Mouse (Mus musculus) olfactory bulb, adult 2 months (tissue): ENCODE results near the gene Krt88. TPM values are rescaled to one million over a fixed set of nuclear protein-coding genes. Genes with fewer than 3 reads are reported as not detected.

Experiments
- H3K27ac ChIP-seq: fragments of 200-500 bp; 2 replicates; pipeline ENCODE4 v1.5.1; 2012; ENCODE audit warnings: low read depth, low read length; ENCODE audit not compliant: insufficient read depth
- H3K4me1 ChIP-seq: fragments of 200-500 bp; 2 replicates; pipeline ENCODE4 v1.6.1; 2012; ENCODE audit warnings: low read length; ENCODE audit not compliant: control insufficient read depth, insufficient read depth
- H3K4me3 ChIP-seq: fragments of 200-500 bp; 2 replicates; pipeline ENCODE4 v1.5.1; 2012; ENCODE audit warnings: mild to moderate bottlenecking, low read depth, low read length, moderate library complexity; ENCODE audit not compliant: insufficient read depth
- CTCF ChIP-seq: fragments of 200-500 bp; IDR thresholded peaks from 2 replicates; pipeline ENCODE4 v1.5.1; 2012; ENCODE audit warnings: low read depth, mild to moderate bottlenecking, low read length, moderate library complexity; ENCODE audit not compliant: insufficient read depth
- POLR2A ChIP-seq: fragments of 200-500 bp; IDR thresholded peaks from 2 replicates; pipeline ENCODE4 v1.6.1; 2012; ENCODE audit warnings: mild to moderate bottlenecking, low read depth, low read length, moderate library complexity; ENCODE audit not compliant: insufficient read depth
- WGBS: fragments of 180-500 bp; shearing (Covaris S2); methylation state at CpG from one replicate; pipeline ENCODE4 v1.1.7; 2018; 5-methylcytosine and 5-hydroxymethylcytosine counted together
- polyA plus RNA-seq: library from polyadenylated mRNA; stranded (reverse); fragments of >200 nt; gene quantifications from 2 replicates; pipeline ENCODE4 v1.2.4, GENCODE M21; 2012; ENCODE audit warnings: low replicate concordance; ENCODE audit not compliant: missing spikeins, insufficient read depth, insufficient read length

Gene Krt88
- polyA plus RNA-seq, 1 experiment = not detected

DNA sequence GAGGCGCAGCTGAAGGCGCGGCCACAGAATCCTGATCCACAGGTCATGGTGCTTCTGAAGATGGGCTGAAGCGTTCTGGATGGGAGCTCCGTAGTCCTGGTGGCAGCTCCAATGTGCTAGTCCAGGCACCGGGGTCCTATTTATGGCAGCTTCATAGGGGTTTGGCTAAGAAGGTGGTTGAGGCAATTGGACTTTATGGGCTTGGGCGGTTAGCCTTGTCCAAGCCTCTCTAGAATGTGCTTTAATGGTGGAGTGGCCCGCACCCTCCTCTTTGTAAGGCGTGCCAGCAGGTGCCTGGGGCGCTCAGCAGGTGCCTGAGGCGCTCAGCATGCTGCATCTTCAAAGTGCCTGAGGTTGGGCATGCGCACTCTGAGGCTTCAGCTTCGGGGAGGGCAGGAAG lies 16.1 kb downstream of the Krt88 start, which contains the start of gene Krt81:
Gene Krt81, minus strand, starts transcription at position 101 of the 400 bp plus-strand sequence.
- WGBS = 93% methylated on average over 13 of the region's 13 CpGs
- peaks cover 2% of the 10 kb centered on the region; the same call in 1 of the 2 replicates for H3K4me1 ChIP-seq
- H3K27ac ChIP-seq = no peak within 1 kb of the TSS
- TF ChIP-seq CTCF = no peak
- TF ChIP-seq POLR2A = no peak
- no peak within 1 kb of the TSS for H3K4me3 ChIP-seq

DNA sequence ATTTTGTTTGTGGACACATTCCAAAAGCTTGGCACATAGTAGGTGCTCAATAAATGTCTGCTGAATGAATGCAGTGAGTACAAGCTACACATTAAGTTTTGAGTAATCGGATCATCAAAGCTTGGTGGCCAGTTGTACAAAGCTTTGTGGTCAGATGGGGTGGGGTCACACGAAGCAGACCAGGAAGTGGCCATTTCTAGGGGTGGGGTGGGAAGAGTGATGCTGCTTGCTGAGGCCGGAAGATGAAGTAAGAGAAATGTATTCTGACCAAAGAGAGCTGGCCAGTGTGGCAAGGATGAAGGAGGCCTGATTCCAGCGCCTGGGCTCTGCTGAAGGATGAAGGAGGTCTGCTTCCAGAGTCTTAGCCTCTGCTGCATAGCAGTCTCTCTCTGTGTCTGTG lies 21.5 kb downstream of the Krt88 start:
- Histone ChIP-seq H3K4me3 (no peak overlapping the region), H3K27ac (no peak overlapping the region), H3K4me1 (no peaks in the 10 kb centered on the region)
- TF ChIP-seq CTCF (no peak), POLR2A (no peak)
- 89% methylated on average over 4 of the region's 4 CpGs for WGBS

DNA sequence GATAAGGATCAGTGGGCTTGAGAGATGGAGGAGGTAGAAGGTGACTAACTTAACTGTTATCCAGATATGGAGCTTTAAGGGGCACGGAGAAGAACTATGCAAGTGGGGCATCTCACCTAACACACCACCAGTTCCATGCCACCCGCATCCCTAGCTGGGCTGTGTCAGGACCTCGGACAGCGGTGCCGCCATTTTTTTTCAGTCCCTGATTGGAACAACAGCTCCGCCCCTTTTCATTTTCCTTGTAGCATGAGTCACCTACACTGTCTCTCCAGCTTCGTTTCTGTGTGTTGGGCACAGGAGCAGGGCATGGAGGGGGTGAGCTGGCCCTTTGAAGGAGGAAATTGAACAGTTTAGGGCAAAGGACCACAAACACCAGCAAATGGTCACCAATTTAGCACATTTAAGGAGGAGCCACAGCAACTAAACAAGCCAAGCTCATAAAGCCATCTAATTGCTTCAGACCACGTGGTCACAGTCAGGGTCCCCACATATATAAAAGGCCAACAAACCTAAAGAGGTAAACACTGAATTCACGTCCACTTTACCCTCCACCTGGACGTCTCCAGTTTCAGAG lies 25.5 kb downstream of the Krt88 start, which contains the start of gene Krt86:
Gene Krt86, plus strand, starts transcription at position 527 of the 577 bp plus-strand sequence.
- no peaks in the 10 kb centered on the region for H3K4me1 ChIP-seq
- TF ChIP-seq POLR2A (no peak), CTCF (no peak)
- 45% methylated on average over 10 of the region's 10 CpGs for WGBS
- H3K27ac ChIP-seq = no peak within 1 kb of the TSS
- no peak within 1 kb of the TSS for H3K4me3 ChIP-seq

DNA sequence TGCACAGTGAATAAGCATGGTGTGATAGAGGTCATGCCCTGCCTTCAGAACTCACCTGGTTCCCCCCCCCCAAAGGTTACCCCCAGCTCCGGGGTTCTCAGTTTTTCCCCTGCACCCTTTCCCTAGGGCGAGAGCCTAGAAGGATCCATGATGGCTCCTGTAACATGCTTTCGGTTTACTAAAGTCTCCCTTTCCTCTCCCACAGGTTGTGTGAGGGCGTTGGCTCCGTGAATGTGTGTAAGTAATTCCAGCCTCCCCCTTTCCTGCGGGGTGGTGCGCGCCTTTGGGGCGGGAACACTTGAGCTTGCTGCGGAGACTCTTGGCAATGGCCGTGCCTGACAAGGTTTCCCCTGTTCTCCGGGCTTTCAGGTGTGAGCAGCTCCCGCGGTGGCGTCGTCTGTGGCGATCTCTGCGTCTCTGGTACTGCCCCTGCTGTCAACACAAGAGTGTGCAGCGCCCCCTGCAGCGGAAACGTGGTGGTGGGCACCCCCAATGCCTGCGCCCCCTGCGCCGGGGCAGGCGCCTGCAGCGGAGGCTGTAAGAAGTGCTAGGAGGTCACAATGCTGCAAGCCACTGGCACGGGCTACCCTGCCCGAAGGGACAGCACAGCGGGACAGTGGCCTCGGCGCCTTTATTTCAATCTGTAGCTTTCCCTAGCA lies 31.6 kb downstream of the Krt88 start:
- TF ChIP-seq CTCF (peak; percentile 57; the same call in 1 of the 2 replicates), POLR2A (no peak)
- Histone ChIP-seq H3K4me3 (peak overlapping the region; percentile 15), H3K4me1 (peaks cover 10% of the 10 kb centered on the region), H3K27ac (no peak overlapping the region)
- 6% methylated on average over 31 of the region's 31 CpGs for WGBS

DNA sequence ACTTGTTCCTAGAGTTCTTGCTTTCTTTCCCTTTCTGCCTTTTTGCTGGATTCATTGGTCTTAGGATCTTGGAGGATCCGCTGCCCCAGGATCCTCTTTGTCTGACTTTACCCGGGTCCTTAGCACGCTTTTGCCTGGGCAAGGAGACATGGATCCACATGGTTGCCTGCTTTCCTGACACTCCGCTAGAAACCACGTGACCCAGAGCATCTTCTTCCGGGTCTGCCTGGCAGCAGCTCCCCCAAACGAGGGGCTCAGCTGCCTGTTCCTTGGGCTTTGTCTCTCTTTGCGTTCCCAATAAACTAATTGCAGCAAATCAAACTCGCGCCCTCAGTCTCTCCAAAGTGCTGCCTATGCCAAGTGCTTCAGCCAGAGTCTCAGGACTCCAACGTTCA lies 32.1 kb downstream of the Krt88 start:
- TF ChIP-seq CTCF (no peak), POLR2A (no peak)
- H3K4me3 ChIP-seq = peak overlapping the region; percentile 15; the same call in 1 of the 2 replicates
- no peak overlapping the region for H3K27ac ChIP-seq
- H3K4me1 ChIP-seq = peaks cover 10% of the 10 kb centered on the region
- 23% methylated on average over 11 of the region's 11 CpGs for WGBS

DNA sequence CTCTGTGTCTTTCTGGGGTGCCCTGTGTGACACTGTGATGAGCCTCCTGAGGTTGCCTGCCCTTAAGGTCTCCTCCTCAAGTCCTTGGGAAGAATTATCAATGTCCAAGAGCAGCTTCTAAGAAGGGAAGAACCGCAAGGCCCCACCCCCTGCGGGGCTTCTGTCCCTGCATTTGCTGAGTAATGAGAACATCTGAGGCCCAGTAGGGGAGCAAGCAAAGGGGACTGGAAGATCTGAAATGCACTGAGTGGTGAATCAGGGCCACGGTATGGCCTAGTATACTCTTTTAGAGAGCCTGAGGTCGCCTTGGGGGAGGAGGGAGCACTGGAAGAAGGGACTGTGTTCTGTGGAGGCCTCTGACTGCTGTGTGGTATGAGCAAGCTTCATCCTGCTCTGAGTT lies 34.5 kb downstream of the Krt88 start:
- Histone ChIP-seq H3K27ac (no peak overlapping the region), H3K4me1 (peaks cover 10% of the 10 kb centered on the region), H3K4me3 (no peak overlapping the region)
- TF ChIP-seq POLR2A = no peak
- TF ChIP-seq CTCF = no peak
- WGBS = 53% methylated on average over 4 of the region's 4 CpGs

DNA sequence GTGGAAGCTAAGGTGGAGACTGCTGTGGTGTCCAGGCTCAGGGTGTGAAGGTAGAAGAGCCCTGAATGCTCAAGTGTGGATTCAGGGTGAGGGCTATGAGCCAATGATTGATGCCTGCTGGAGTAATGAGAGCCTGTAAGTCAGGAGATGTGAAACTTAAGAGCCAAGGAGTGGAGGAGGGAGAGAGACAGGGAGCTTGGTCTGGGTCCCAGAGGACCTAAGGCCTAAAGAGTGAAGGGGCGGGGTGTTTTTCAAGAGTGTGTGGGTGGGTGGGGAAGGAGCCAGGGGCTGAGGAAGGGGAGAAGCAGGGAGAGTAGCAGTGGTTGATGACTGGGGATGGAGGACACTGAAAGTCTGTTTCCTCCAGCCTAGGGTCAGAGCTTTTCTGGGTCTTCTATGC lies 36.1 kb downstream of the Krt88 start:
- H3K4me3 ChIP-seq = no peak overlapping the region

DNA sequence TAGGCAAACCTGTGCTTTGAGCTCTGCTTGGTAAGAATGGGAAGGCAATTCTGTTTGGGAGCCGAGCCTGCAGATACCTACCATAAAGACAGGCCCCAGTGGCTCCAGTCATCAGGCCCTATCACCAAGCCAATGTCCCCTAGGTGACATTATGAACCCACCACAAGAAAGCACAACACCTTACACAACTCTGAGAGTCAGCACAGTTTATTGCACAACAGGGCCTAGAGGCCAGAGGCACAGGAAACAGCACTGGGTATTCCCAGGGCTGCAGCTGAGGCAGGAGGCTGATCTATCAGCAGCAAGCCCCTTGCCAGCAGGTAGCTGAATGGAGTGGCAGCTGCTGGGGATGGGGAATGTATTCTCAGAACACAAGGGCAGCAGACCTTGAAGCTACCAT lies 37.4 kb downstream of the Krt88 start:
- TF ChIP-seq CTCF = no peak
- no peaks in the 10 kb centered on the region for H3K4me1 ChIP-seq
- 96% methylated on average over 1 of the region's 1 CpGs for WGBS

More for the DNA sequence above, 36.1 kb downstream of the Krt88 start:
- TF ChIP-seq POLR2A (no peak), CTCF (no peak)
- Histone ChIP-seq H3K4me1 (peaks cover 10% of the 10 kb centered on the region), H3K27ac (no peak overlapping the region)
- 91% methylated on average over 1 of the region's 1 CpGs for WGBS

DNA sequence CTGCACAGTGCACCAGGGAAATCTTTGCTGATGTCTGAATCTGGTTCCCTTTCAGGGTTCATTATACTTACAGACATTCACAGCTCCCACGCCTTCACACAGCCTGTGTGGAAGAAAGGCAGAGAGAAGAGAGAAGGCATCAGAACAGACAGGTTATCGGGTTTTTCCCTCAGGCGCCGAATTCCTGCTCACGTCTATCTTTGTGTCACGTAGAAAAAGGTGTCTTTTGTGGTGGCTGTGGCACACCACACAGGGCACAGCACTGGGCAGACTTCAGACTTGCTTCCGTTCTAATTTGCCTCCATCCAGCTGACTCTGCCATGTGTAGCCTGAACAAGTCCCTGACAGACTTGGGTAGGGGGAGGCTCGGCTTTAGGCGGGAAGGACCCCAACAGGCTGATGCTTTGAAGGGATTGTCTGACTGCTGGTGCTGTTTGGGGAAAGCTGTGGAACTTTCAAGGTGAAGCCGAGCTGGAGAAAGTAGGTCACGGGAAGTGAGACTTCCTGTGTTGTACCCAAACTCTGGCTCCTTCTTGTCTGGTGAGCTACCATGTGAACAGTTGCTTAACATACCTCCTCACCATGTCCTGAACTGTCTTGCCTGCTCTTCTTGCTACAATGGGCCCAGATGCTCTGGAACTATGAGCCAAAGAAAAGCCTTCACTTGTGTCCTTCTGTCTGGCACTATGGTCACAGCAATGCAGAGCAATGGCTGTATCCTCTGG lies 38.5 kb downstream of the Krt88 start:
- TF ChIP-seq CTCF (no peak), POLR2A (no peak)
- Histone ChIP-seq H3K27ac (no peak overlapping the region), H3K4me1 (no peaks in the 10 kb centered on the region), H3K4me3 (no peak overlapping the region)
- WGBS = 79% methylated on average over 11 of the region's 11 CpGs

More for the DNA sequence above, 37.4 kb downstream of the Krt88 start:
- Histone ChIP-seq H3K27ac (no peak overlapping the region), H3K4me3 (no peak overlapping the region)
